Mouse (Mus musculus) embryonic facial prominence, embryonic 10.5 days (tissue): Measurements from ENCODE around the gene Kmt2b. TPM values are rescaled to one million over a fixed set of nuclear protein-coding genes. Genes with fewer than 3 reads are reported as not detected.

Experiments used
- DNase-seq: peaks from one replicate; pipeline ENCODE4 v3.0.0-alpha.2; 2017; ENCODE audit warnings: low spot score
- H3K27ac ChIP-seq: fragments of 300-500 bp; sonication (generic); replicated peaks from 2 replicates; pipeline ENCODE4 v1.5.1; 2016; ENCODE audit warnings: mild to moderate bottlenecking
- H3K27me3 ChIP-seq: fragments of 300-500 bp; sonication (generic); replicated peaks from 2 replicates; pipeline ENCODE4 v1.6.1; 2016; ENCODE audit warnings: low read depth, mild to moderate bottlenecking; ENCODE audit not compliant: poor library complexity, severe bottlenecking
- H3K36me3 ChIP-seq: fragments of 300-500 bp; sonication (generic); replicated peaks from 2 replicates; pipeline ENCODE4 v1.6.1; 2016; ENCODE audit warnings: mild to moderate bottlenecking, moderate library complexity
- H3K4me1 ChIP-seq: fragments of 300-500 bp; sonication (generic); 2 replicates; pipeline ENCODE4 v1.6.1; 2016
- H3K4me3 ChIP-seq: fragments of 300-500 bp; sonication (generic); 2 replicates; pipeline ENCODE4 v1.5.1; 2016; ENCODE audit warnings: mild to moderate bottlenecking, moderate library complexity
- H3K9me3 ChIP-seq: fragments of 300-500 bp; sonication (generic); 2 replicates; pipeline ENCODE4 v1.6.1; 2016; ENCODE audit warnings: mild to moderate bottlenecking
- WGBS: fragments of 180-500 bp; shearing (Covaris S2); methylation state at CpG from one replicate; pipeline ENCODE4 v1.1.7; 2016; 5-methylcytosine and 5-hydroxymethylcytosine counted together
- polyA plus RNA-seq: library from polyadenylated mRNA; unstranded; fragments of >200 nt; fragmentation: Nextera tagmentation; extraction: Ambion mirVana; gene quantifications from 2 replicates; pipeline ENCODE4 v1.2.1, GENCODE M21; 2016

Kmt2b gene
- polyA plus RNA-seq, 1 experiment from 2014 or later, result 10.2 TPM

GRCm38 (mm10) chr7:30614454-30614853 lies 25.9 kb upstream of the Kmt2b start:
- 78% methylated on average over 2 of the region's 2 CpGs for WGBS
- Histone ChIP-seq H3K27ac (no peak overlapping the region), H3K4me3 (no peak overlapping the region), H3K27me3 (no peaks in the 10 kb centered on the region), H3K36me3 (peaks cover 48% of the 10 kb centered on the region), H3K9me3 (0 out of 2 replicates have a peak, but pooled peaks cover 2% of the 10 kb centered on the region), H3K4me1 (no peaks in the 10 kb centered on the region)
- no peak for DNase-seq

- H3K27ac ChIP-seq, result no peak overlapping the region
- 0 out of 2 replicates have a peak, but pooled peaks cover 2% of the 10 kb centered on the region for H3K9me3 ChIP-seq
- H3K4me1 ChIP-seq, result no peaks in the 10 kb centered on the region
- WGBS, result 27% methylated on average over 14 of the region's 14 CpGs
- peaks cover 39% of the 10 kb centered on the region for H3K36me3 ChIP-seq
- no peak overlapping the region for H3K4me3 ChIP-seq
- no peaks in the 10 kb centered on the region for H3K27me3 ChIP-seq
- DNase-seq, result peak; percentile 71
Measured at GRCm38 (mm10) chr7:30613529-30614112, 25.1 kb upstream of the Kmt2b start.

DNA sequence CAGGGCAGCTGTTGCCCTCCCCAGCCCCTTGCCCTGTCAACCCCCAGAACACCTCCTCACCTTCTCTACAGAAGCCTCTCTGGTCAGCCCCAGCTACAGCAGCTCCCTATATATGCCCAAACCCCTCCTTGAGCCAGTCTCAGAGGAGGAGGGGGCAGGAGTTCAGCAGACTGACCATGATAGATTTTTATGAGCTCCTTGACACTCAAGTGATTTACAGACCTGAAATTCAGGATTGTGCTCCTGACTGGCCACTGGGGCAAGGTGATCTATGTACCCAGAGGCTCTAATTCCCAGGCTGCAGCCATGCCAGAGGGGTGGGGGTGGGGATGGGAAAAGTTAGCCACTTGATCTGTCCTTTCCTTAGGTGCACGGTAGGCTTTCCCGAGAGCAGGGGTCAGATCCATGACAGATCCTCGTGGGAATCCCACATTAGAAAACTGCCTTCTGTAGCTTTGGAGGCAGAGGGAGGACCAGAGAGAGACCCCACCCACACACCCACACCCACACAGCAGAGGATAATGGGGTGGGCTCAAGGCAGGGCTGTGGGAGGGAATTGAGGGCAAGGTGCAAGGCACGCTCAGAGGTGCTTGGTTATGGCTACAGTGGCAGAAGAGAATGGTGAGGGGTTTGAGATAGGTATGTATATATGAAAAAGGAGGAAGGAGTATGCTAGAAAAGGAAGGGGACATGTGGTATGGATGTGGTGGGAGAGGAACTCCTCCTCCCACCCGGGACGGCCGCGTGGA lies 24.3 kb upstream of the Kmt2b start, which contains the start of gene Upk1a:
Gene Upk1a (minus strand): TSS at position 194 of the 749 bp plus-strand sequence.
- Histone ChIP-seq H3K4me3 (no peak within 1 kb of the TSS), H3K27ac (no peak within 1 kb of the TSS), H3K27me3 (no peaks in the 10 kb centered on the region), H3K9me3 (0 out of 2 replicates have a peak, but pooled peaks cover 2% of the 10 kb centered on the region), H3K36me3 (peaks cover 32% of the 10 kb centered on the region), H3K4me1 (0 out of 2 replicates have a peak, but pooled peaks cover 5% of the 10 kb centered on the region)
- 79% methylated on average over 8 of the region's 8 CpGs for WGBS
- DNase-seq, result no peak

- H3K4me1 ChIP-seq, result 0 out of 2 replicates have a peak, but pooled peaks cover 5% of the 10 kb centered on the region
- H3K4me3 ChIP-seq, result no peak overlapping the region
- peaks cover 4% of the 10 kb centered on the region for H3K36me3 ChIP-seq
- WGBS, result 58% methylated on average over 7 of the region's 7 CpGs
- H3K27ac ChIP-seq, result no peak overlapping the region
- no peak for DNase-seq
- H3K9me3 ChIP-seq, result no peaks in the 10 kb centered on the region
- H3K27me3 ChIP-seq, result no peaks in the 10 kb centered on the region
Measured at GRCm38 (mm10) chr7:30610043-30610442, 21.5 kb upstream of the Kmt2b start.

GRCm38 (mm10) chr7:30608476-30608875 lies 19.9 kb upstream of the Kmt2b start:
- DNase-seq, result peak; percentile 13
- H3K4me1 ChIP-seq, result 0 out of 2 replicates have a peak, but pooled peaks cover 7% of the 10 kb centered on the region
- H3K27ac ChIP-seq, result no peak overlapping the region
- 46% methylated on average over 16 of the region's 16 CpGs for WGBS
- no peaks in the 10 kb centered on the region for H3K36me3 ChIP-seq
- no peaks in the 10 kb centered on the region for H3K27me3 ChIP-seq
- no peaks in the 10 kb centered on the region for H3K9me3 ChIP-seq
- no peak overlapping the region; the same call in 1 of the 2 replicates for H3K4me3 ChIP-seq

DNA sequence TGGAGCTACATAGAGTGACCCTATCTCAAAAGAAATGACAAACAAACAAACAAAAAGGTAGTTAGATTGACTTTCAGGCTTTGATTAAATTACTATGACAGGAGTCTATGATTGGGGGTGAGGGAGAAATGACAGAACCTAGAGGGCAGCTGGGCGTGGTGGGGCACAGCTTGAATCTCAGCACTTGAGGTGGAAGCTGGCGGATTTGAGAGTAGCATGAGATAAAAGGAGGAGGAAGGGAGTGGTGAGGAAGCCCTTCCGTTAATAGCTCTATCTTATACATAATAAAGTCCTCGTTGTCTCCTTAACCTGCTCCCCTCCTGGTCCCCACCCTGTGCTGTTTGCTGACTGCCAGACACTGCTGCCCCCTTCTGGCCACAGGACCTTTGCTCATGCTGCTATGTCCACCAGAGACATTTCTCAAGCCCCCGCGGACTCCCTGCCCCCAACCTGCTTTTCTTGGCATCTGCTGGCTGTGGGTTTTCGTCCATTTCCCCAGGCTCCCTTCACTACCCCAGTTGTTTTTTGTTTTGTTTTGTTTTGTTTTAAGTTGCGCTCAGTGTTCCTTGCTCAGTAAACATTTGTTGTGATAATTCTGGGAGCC lies 19.3 kb upstream of the Kmt2b start:
- Histone ChIP-seq H3K9me3 (no peaks in the 10 kb centered on the region), H3K27ac (no peak overlapping the region), H3K4me3 (no peak overlapping the region; the same call in 1 of the 2 replicates), H3K27me3 (no peaks in the 10 kb centered on the region), H3K4me1 (peaks cover 14% of the 10 kb centered on the region), H3K36me3 (no peaks in the 10 kb centered on the region)
- peak; percentile 71 for DNase-seq
- WGBS, result 33% methylated on average over 8 of the region's 8 CpGs

DNA sequence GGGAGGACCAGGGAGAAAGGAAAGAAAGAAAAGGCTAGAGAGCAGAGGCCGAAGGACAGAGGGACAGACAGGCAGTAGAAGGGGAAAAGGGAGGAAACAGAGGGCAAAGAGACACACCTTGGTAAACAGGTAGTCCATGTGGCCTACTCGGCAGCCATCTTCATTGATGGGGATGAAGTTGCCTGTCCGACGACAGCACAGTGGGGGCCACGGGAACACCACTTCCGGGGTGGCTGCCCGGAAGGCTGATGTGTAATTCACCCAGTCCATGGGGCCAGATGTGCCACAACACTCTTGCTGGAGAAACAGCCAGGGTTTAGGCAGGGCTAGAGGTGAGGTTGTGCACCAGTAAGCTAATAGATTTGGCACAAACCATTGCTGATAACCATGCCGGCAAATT lies 16.4 kb upstream of the Kmt2b start:
- Histone ChIP-seq H3K27ac (0 out of 2 replicates have a peak overlapping the region, but pooled peaks have one; percentile 8), H3K4me1 (peaks cover 20% of the 10 kb centered on the region), H3K9me3 (no peaks in the 10 kb centered on the region), H3K4me3 (no peak overlapping the region), H3K36me3 (no peaks in the 10 kb centered on the region), H3K27me3 (no peaks in the 10 kb centered on the region)
- DNase-seq, result no peak
- WGBS, result 90% methylated on average over 8 of the region's 8 CpGs

- peaks cover 23% of the 10 kb centered on the region for H3K4me1 ChIP-seq
- H3K36me3 ChIP-seq, result no peaks in the 10 kb centered on the region
- H3K4me3 ChIP-seq, result no peak overlapping the region
- H3K27me3 ChIP-seq, result no peaks in the 10 kb centered on the region
- no peak for DNase-seq
- WGBS, result 54% methylated on average over 8 of the region's 8 CpGs
- 0 out of 2 replicates have a peak overlapping the region, but pooled peaks have one; percentile 8 for H3K27ac ChIP-seq
- no peaks in the 10 kb centered on the region for H3K9me3 ChIP-seq
Measured at GRCm38 (mm10) chr7:30604424-30604823, 15.9 kb upstream of the Kmt2b start.

GRCm38 (mm10) chr7:30602583-30602982 lies 14.1 kb upstream of the Kmt2b start:
- no peaks in the 10 kb centered on the region for H3K36me3 ChIP-seq
- H3K4me1 ChIP-seq, result peaks cover 18% of the 10 kb centered on the region
- H3K27ac ChIP-seq, result no peak overlapping the region; the same call in 1 of the 2 replicates
- DNase-seq, result peak; percentile 62
- no peaks in the 10 kb centered on the region for H3K9me3 ChIP-seq
- WGBS, result 42% methylated on average over 3 of the region's 3 CpGs
- no peak overlapping the region for H3K4me3 ChIP-seq
- no peaks in the 10 kb centered on the region for H3K27me3 ChIP-seq

GRCm38 (mm10) chr7:30600651-30601050 lies 12.1 kb upstream of the Kmt2b start:
- no peaks in the 10 kb centered on the region for H3K9me3 ChIP-seq
- 78% methylated on average over 7 of the region's 7 CpGs for WGBS
- H3K4me3 ChIP-seq, result peak overlapping the region; percentile 8; the same call in 1 of the 2 replicates
- no peaks in the 10 kb centered on the region for H3K27me3 ChIP-seq
- H3K36me3 ChIP-seq, result no peaks in the 10 kb centered on the region
- no peak for DNase-seq
- H3K4me1 ChIP-seq, result peaks cover 18% of the 10 kb centered on the region
- no peak overlapping the region for H3K27ac ChIP-seq

GRCm38 (mm10) chr7:30599933-30600353 lies 11.4 kb upstream of the Kmt2b start:
- DNase-seq, result peak; percentile 85
- Histone ChIP-seq H3K27me3 (no peaks in the 10 kb centered on the region), H3K4me3 (peak overlapping the region; percentile 25; the same call in 1 of the 2 replicates), H3K4me1 (peaks cover 18% of the 10 kb centered on the region), H3K27ac (no peak overlapping the region), H3K9me3 (no peaks in the 10 kb centered on the region), H3K36me3 (no peaks in the 10 kb centered on the region)
- 2% methylated on average over 16 of the region's 16 CpGs for WGBS

GRCm38 (mm10) chr7:30598786-30599185 lies 10.3 kb upstream of the Kmt2b start, which contains the start of gene Zbtb32:
Zbtb32 (minus strand) TSS chr7:30598909.
- 92% methylated on average over 12 of the region's 12 CpGs for WGBS
- Histone ChIP-seq H3K9me3 (no peaks in the 10 kb centered on the region), H3K27ac (no peak within 1 kb of the TSS), H3K4me3 (peak within 1 kb of the TSS; percentile 25; the same call in 1 of the 2 replicates), H3K36me3 (no peaks in the 10 kb centered on the region), H3K27me3 (no peaks in the 10 kb centered on the region), H3K4me1 (peaks cover 18% of the 10 kb centered on the region)
- DNase-seq, result no peak
